Mouse (Mus musculus) megakaryocyte-erythroid progenitor cell, adult 5 weeks (primary cell): ENCODE results near the gene Ms4a6c. TPM values are rescaled to one million over a fixed set of nuclear protein-coding genes. Genes with fewer than 3 reads are reported as not detected.

Experiments
- polyA plus RNA-seq: library from polyadenylated mRNA; stranded (reverse); fragments of >175 nt; gene quantifications from 2 replicates; pipeline ENCODE4 v1.2.3, GENCODE M21; 2012

Gene Ms4a6c
- polyA plus RNA-seq = 13.9 and 20.2 TPM in 2 replicates

DNA sequence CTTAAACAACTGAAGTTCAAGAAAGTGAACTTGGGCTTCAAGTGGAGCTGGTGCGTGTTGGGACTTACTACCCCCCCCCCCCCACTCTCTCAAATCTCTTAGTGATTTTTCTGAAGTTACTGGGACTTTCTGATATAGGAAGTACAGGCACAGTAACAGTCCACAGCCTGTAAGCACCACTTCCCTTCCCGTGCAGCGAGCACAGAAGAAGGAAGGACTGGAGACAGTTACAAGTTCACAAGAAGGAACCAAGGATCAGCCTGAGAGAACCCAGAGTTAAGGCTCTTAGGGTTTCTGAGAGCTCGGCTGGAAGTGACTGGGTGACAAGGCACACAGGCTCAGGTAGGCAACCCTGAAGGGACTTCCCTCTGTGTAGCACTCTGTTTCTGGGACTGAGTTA lies at the start of gene Ms4a6c:
Ms4a6c (plus strand) TSS at position 152 of the 400 bp plus-strand sequence.

DNA sequence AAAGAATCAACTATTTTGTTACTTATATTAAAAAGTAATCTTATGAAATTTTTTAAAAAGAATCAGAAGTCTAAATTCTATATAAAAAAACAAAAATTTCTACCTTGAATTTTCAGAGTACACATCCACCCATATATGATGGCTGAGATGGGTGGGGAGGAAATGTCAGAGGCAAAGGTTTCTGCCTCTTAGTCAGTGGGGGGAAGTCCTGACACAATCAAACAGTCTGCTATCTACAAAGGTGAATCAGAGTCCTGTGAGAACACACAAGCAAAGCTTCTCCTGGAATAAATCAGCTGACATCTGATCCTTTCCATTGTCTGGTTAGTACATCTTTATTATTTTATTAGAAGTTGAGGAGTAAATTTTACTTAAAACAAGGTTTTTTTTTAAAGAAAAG lies 25.8 kb upstream of the Ms4a6c start, which contains the start of gene Ms4a4b:
Ms4a4b (plus strand) TSS at position 216 of the 400 bp plus-strand sequence.

DNA sequence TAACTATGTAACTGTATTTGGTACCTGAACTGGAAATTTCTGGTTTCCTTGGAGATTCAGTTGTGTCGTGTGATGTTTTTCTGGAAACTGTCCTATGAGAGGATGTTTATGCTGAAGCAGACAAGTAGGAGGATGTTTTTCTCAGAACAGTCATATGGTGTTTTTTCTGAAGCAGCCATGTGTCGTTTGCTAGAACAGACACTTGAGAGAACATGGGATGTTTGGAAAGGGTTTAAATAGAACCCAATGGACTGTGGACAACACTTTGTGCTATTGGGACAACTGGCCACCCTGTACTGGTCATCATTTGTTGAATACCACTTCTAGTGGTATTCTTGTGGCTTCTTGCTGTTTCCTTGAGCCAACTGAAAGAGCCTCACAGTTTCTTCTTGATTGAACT lies 16.6 kb downstream of the Ms4a6c start, which contains the start of gene Gm8369:
Gm8369 (plus strand) TSS at position 193 of the 400 bp plus-strand sequence.

DNA sequence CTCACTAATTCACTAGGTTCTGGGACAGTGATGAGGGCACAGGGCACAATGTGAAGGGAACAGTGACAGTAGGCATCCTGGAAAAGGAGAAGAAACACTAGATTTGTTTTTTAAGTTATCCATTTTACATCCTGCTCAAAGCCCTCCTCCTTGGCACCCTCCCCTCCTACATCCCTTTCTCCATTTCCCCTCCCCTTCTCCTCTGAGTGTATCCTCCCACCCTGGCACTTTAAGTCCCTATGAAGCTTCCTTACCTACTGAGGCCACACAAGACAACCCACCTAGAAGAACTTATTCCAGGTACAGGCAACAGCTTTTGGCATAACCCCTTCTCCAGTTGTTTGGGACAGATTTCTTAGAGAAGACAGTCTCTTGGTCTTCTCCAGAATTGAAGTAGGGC lies 47.1 kb downstream of the Ms4a6c start, which contains the start of gene Ms4a6b:
Ms4a6b (plus strand) TSS at position 267 of the 400 bp plus-strand sequence.

Other genes with a start within 250 kb of the Ms4a6c start
- not detected in 2 replicates for gene Ms4a12, start 236.9 kb upstream of the Ms4a6c start, polyA plus RNA-seq
- 0.12 TPM in 1 of 2 replicates, not detected in the other for gene Ms4a1, start 203.1 kb upstream of the Ms4a6c start, polyA plus RNA-seq
- gene Ms4a5, start 185.5 kb upstream of the Ms4a6c start, polyA plus RNA-seq = not detected in 2 replicates
- gene Ms4a14, start 154.9 kb upstream of the Ms4a6c start, polyA plus RNA-seq = 0.03 TPM in 1 of 2 replicates, not detected in the other
- gene Ms4a7, start 133.2 kb upstream of the Ms4a6c start, polyA plus RNA-seq = not detected in 2 replicates
- gene Ms4a4a, start 93.8 kb upstream of the Ms4a6c start, polyA plus RNA-seq = 0.11 TPM in 1 of 2 replicates, not detected in the other
- gene Ms4a4c, start 64.6 kb upstream of the Ms4a6c start, polyA plus RNA-seq = 0.26 and 1.0 TPM in 2 replicates
- 3.5 and 4.9 TPM in 2 replicates for gene Ms4a4b, start 25.8 kb upstream of the Ms4a6c start, polyA plus RNA-seq
- not detected in 2 replicates for gene Gm8369, start 16.6 kb downstream of the Ms4a6c start, polyA plus RNA-seq
- 1.8 and 2.7 TPM in 2 replicates for gene Ms4a6b, start 47.1 kb downstream of the Ms4a6c start, polyA plus RNA-seq
- gene Ms4a4d, start 67.4 kb downstream of the Ms4a6c start, polyA plus RNA-seq = not detected in 2 replicates
- 0.04 and 0.34 TPM in 2 replicates for gene Ms4a6d, start 135.5 kb downstream of the Ms4a6c start, polyA plus RNA-seq
- gene Ms4a2, start 154.4 kb downstream of the Ms4a6c start, polyA plus RNA-seq = 0.68 and 0.94 TPM in 2 replicates
- 26.2 and 44.0 TPM in 2 replicates for gene Ms4a3, start 171.5 kb downstream of the Ms4a6c start, polyA plus RNA-seq
- not detected in 2 replicates for gene Oosp2, start 191.2 kb downstream of the Ms4a6c start, polyA plus RNA-seq
- 0.11 and 0.26 TPM in 2 replicates for gene Oosp1, start 221.8 kb downstream of the Ms4a6c start, polyA plus RNA-seq
- not detected in 2 replicates for gene Oosp3, start 227.7 kb downstream of the Ms4a6c start, polyA plus RNA-seq